In the genomic region with DNA sequence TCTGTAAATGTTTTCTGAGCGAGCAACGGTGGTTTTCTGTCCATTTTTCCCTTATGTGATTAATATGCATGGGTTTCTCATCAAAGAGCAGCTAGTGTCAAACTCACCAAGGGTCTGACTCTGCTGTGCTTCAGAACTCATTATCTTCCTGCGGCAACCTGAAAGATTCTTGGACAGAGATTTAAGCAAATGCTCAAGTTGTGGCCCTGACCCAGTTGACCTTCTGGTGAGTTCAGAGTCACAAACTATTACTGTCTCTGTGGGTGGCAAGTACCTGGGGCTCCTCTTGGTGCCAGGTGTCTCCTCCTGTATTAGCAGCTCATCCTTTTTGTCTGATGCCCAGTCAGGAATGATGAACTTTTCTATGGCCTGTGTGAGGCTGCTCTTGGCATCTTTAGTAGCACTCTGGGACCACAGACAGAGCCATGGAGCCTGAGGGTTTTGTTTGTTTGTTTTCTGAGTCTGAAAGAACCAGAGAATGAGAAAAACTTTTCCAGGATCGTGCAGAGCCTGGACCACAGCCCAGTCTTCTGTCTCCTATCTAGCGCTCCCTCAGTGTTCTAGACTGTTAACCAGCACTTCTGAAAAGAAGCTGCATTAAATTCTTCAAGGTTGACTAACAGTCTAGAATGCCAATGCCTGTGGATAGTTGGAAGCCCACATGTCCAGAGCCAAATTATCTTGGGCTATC, we compare ENCODE assay signal across 19 mouse cellular contexts.
A peak's percentile ranks its signal among the peaks of the same experiment; 100 is the strongest.
DNase-seq lines count a peak whose midpoint lies in the region; TF ChIP-seq lines count a peak whose summit lies in the region.
"Had no signal": no experiment of that assay in that cellular context is flagged by ENCODE, and none has a peak within 500 bp of the region (broad histone marks: within the 10 kb centered on the region; RNA-seq: fewer than 3 reads in every experiment).

No protein-coding gene starts in this region.

- H3K4me3 ChIP-seq in embryonic fibroblast, embryonic 13.5 days (ENCODE audit: insufficient read depth, low read length) = no peak overlapping the region
- H3K4me3 ChIP-seq: heart, adult 2 months; heart, embryonic 10.5 days; heart, embryonic 13.5 days; hindbrain, embryonic 12.5 days; hindbrain, embryonic 15.5 days had no signal

- no peak for TF ChIP-seq CTCF in embryonic fibroblast, embryonic 13.5 days (IDR thresholded peaks at IDR 0.05; ENCODE audit: borderline replicate concordance, insufficient read depth, low read length)

- no peaks in the 10 kb centered on the region for H3K4me1 ChIP-seq in embryonic fibroblast, embryonic 13.5 days (ENCODE audit: control insufficient read depth, insufficient read depth, low read length)
- H3K4me1 ChIP-seq: heart, embryonic 10.5 days; heart, embryonic 13.5 days; hindbrain, embryonic 12.5 days; hindbrain, embryonic 15.5 days had no signal

- no peak for TF ChIP-seq POLR2A in embryonic fibroblast, embryonic 13.5 days (IDR thresholded peaks at IDR 0.05; ENCODE audit: low read depth, low read length)

- peak; percentile 19 to 52 for DNase-seq in adrenal gland, adult (ENCODE audit: inconsistent age in 2 of 2, low spot score in 1 of 2)
- DNase-seq in adrenal gland, postnatal 25 days = no peak
- DNase-seq in Muller cell, postnatal 12 days (ENCODE audit: inconsistent ontology term) = peak; percentile 85
- DNase-seq in adrenal gland, postnatal 10 days = peak; percentile 8
- no peak for DNase-seq in frontal cortex, adult 2 months (ENCODE audit: extremely low spot score in 1 of 2, low spot score in 1 of 2)
- DNase-seq in kidney, postnatal 10 days = no peak
- DNase-seq: cerebellum, adult 18-20 months; cerebellum, adult 9-10 months; cerebellum, postnatal 14 days; forebrain, postnatal 0 days; gastrocnemius, postnatal 10 days; gastrocnemius, postnatal 36 days; heart, adult 2 months; kidney, adult 2 months had no signal

- H3K27ac ChIP-seq in embryonic fibroblast, embryonic 13.5 days (ENCODE audit: insufficient read depth, low read length) = peak overlapping the region; percentile 34
- H3K27ac ChIP-seq: heart, adult 2 months; heart, embryonic 10.5 days; heart, embryonic 13.5 days; hindbrain, embryonic 12.5 days; hindbrain, embryonic 15.5 days had no signal

Comparison
In these comparisons a context has a peak if more than half of its experiments do, and no peak if none do; other contexts are left out.
1. DNase-seq: peak in adrenal gland, adult (2 of 2), Muller cell, postnatal 12 days (single experiment) and adrenal gland, postnatal 10 days (single experiment); none in adrenal gland, postnatal 25 days (single experiment), frontal cortex, adult 2 months (0 of 2) and kidney, postnatal 10 days (single experiment).